Mouse (Mus musculus) midbrain, embryonic 11.5 days (tissue): Measurements from ENCODE around the gene Abcb4. TPM values are rescaled to one million over a fixed set of nuclear protein-coding genes. Genes with fewer than 3 reads are reported as not detected.
"Not testable (repeated sequence)": the region's sequence is repeated elsewhere in the genome, so short reads cannot be mapped to it uniquely, and the experiment has no call there.

ENCODE experiments used
- ATAC-seq: fragments of 200-750 bp; cut with Nextera tagmentation; 2 replicates; pipeline ENCODE4 v1.8.0; 2017; ENCODE audit warnings: moderate TSS enrichment, moderate library complexity; ENCODE audit not compliant: low FRiP score
- DNase-seq: peaks from one replicate; pipeline ENCODE4 v3.0.0; 2015; ENCODE audit warnings: low spot score; ENCODE audit errors: missing footprints
- H3K27ac ChIP-seq: fragments of 300-500 bp; sonication (generic); 2 replicates; pipeline ENCODE4 v1.5.1; 2014; ENCODE audit warnings: low read depth, low read length
- H3K27me3 ChIP-seq: fragments of 300-500 bp; sonication (generic); 2 replicates; pipeline ENCODE4 v1.6.1; 2014; ENCODE audit warnings: mild to moderate bottlenecking, low read length, moderate library complexity, mixed read lengths; ENCODE audit not compliant: control insufficient read depth, insufficient read depth
- H3K36me3 ChIP-seq: fragments of 300-500 bp; sonication (generic); 2 replicates; pipeline ENCODE4 v1.6.1; 2014; ENCODE audit warnings: mild to moderate bottlenecking, low read length, moderate library complexity, mixed read lengths; ENCODE audit not compliant: control insufficient read depth, insufficient read depth
- H3K4me1 ChIP-seq: fragments of 300-500 bp; sonication (generic); 2 replicates; pipeline ENCODE4 v1.6.1; 2014; ENCODE audit warnings: low read length; ENCODE audit not compliant: control insufficient read depth, insufficient read depth
- H3K4me2 ChIP-seq: fragments of 300-500 bp; sonication (generic); 2 replicates; pipeline ENCODE4 v1.6.1; 2014; ENCODE audit warnings: mild to moderate bottlenecking, moderate library complexity
- H3K4me3 ChIP-seq: fragments of 300-500 bp; sonication (generic); 2 replicates; pipeline ENCODE4 v1.5.1; 2014; ENCODE audit warnings: low read depth, low read length
- H3K9ac ChIP-seq: fragments of 300-500 bp; sonication (generic); 2 replicates; pipeline ENCODE4 v1.6.1; 2014; ENCODE audit warnings: low read length
- H3K9me3 ChIP-seq: fragments of 300-500 bp; sonication (generic); 2 replicates; pipeline ENCODE4 v1.6.1; 2016; ENCODE audit warnings: low read length; ENCODE audit not compliant: control insufficient read depth
- WGBS: fragments of 180-500 bp; shearing (Covaris S2); extraction: QIAGEN DNeasy Blood & Tissue Kit; methylation state at CpG from one replicate; pipeline ENCODE4 v1.1.7; 2014; 5-methylcytosine and 5-hydroxymethylcytosine counted together
- polyA plus RNA-seq: library from polyadenylated mRNA; unstranded; fragments of >200 nt; fragmentation: Nextera tagmentation; extraction: Ambion mirVana; gene quantifications from 2 replicates; pipeline ENCODE4 v1.2.1, GENCODE M21; 2014

The Abcb4 gene
- polyA plus RNA-seq, 1 experiment from 2014 or later: 0.60 TPM

DNA sequence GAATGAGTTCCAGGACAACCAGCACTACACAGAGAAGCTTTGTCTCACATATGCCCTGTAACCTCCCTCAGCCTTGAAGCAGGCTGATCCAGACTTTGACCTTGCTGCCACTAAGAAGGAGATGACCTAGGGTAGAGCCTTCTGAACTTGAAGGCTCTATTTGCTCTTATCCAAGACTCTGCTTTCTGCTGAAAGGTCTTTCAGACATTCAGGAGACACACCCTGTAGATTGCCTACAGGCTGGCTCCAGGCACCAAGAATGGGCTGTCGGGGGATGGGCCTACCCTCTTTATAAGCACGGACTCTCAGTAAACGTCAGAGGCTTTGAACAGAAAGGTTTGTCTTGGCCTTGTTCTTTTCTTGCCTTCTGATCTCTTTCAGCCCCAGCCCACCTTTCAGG is 113.1 kb downstream of the Abcb4 start:
- H3K4me2 ChIP-seq, H3K4me1 ChIP-seq, H3K9ac ChIP-seq, H3K36me3 ChIP-seq, H3K9me3 ChIP-seq, DNase-seq, H3K27me3 ChIP-seq, H3K4me3 ChIP-seq, ATAC-seq, H3K27ac ChIP-seq: not testable (repeated sequence)
- 58% methylated on average over 3 of the region's 3 CpGs for WGBS

Other genes starting within 250 kb of the Abcb4 start
- 0.94 and 1.1 TPM in 2 replicates for gene Abcb1a, start 233.6 kb upstream of the Abcb4 start, polyA plus RNA-seq
- gene Abcb1b, start 95.6 kb upstream of the Abcb4 start, polyA plus RNA-seq: 0.92 and 1.0 TPM in 2 replicates
- gene Crot, start 103.6 kb downstream of the Abcb4 start, polyA plus RNA-seq: 29.1 and 31.7 TPM in 2 replicates
- 23.6 and 23.8 TPM in 2 replicates for gene Tmem243, start 207.0 kb downstream of the Abcb4 start, polyA plus RNA-seq